Mouse (Mus musculus) CD4-positive naive resting alpha-beta T cell, adult 76 days (primary cell): ENCODE data around the gene Olfr114. TPM values are rescaled to one million over a fixed set of nuclear protein-coding genes. Genes with fewer than 3 reads are reported as not detected.

Experiments used
- total RNA-seq: library from RNA; stranded (reverse); gene quantifications from one replicate; pipeline ENCODE4 v1.2.4, GENCODE M21; 2023

Olfr114 gene
- total RNA-seq, result not detected

DNA sequence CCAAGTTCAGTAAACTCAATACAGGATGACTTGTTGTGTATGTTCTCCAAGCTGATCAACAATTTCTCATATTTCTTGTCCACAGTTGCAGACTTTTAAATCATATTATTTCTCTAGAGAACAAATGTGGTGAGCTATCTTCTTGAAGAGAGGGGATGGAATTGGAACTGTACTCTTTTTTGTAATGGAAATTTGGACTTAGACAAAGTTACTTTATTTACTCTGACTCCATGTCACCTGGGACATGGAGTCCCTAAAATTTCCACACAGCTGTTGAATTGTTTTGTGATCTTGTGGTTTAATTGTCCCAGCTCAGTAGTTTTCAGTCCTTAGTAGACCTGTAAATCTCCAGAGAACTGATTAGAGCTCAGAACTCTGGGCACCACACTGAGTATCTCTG lies at the start of gene Olfr114:
Gene Olfr114, minus strand, starts transcription at position 101 of the 400 bp plus-strand sequence.

DNA sequence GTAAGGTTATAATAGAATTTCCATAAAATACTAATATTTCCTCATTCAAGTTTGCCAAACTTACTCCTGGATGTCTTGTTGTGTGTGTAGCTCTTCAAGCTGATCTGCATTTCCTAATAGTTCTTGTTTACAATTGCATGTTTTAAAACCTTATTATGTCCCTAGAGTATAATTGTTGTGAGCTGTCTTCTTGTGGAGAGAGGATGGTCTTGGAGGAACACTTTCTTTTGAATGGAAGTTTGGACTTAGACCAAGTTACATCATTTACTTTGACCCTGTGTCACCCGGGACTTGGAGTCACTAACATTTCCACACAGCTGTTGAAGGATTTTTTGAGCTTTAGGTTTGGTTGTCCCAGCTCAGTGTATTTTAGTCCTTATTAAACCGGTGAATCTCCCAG lies 34.5 kb upstream of the Olfr114 start, which contains the start of the genes Olfr115 and Olfr116:
Gene Olfr115, minus strand, starts transcription at position 101 of the 400 bp plus-strand sequence.
Gene Olfr116, minus strand, starts transcription at position 191 of the 400 bp plus-strand sequence.

DNA sequence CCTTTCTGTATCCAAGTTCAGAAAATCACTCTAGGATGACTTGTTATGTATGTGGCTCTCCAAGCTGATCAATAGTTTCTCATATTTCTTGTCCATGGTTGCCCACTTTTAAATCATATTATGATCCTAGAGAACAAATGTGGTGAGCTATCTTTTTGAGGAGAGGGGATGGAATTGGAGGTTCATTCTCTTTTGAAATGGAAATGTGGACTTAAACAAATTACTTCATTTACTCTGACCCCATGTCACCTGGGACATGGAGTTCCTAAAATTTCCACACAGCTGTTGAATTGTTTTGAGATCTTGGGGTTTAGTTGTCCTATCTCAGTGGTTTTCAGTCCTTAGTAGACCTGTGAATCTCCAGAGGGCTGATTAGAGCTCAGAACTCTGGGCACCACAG lies 15.0 kb downstream of the Olfr114 start, which contains the start of gene Olfr113:
Gene Olfr113, minus strand, starts transcription at position 101 of the 400 bp plus-strand sequence.

DNA sequence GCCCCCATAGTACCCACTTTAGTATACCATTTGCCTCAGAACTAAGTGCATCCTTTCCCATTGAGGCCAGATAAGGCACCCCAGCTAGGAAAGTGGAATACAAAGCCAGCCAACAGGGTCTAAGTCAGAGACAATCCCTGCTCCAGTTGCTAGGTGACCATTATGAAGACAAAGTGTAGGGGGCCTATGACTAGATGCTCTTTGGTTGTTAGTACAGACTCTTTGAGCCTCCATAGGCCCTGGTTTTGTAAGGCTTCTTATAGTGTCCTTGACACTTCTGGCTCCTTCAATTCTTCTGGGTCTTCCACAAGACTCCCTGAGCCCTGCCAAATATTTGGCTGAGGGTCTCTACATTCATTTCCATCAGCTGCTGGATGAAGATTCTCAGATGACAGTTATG lies 23.2 kb downstream of the Olfr114 start, which contains the start of gene Olfr112:
Gene Olfr112, minus strand, starts transcription at position 101 of the 400 bp plus-strand sequence.

Other genes with a start within 250 kb of the Olfr114 start
- gene Olfr104-ps, start 233.2 kb downstream of the Olfr114 start, total RNA-seq, result not detected
- not detected for gene Olfr105-ps, start 213.7 kb downstream of the Olfr114 start, total RNA-seq
- gene Olfr106-ps, start 202.3 kb downstream of the Olfr114 start, total RNA-seq, result not detected
- not detected for gene Olfr107, start 193.5 kb downstream of the Olfr114 start, total RNA-seq
- gene Olfr108, start 147.3 kb downstream of the Olfr114 start, total RNA-seq, result not detected
- not detected for gene Olfr109, start 133.8 kb downstream of the Olfr114 start, total RNA-seq
- 0.44 TPM for gene H2-M2, start 109.2 kb downstream of the Olfr114 start, total RNA-seq
- gene Olfr110, start 100.3 kb downstream of the Olfr114 start, total RNA-seq, result not detected
- gene Olfr111, start 84.7 kb downstream of the Olfr114 start, total RNA-seq, result not detected
- gene Olfr112, start 23.3 kb downstream of the Olfr114 start, total RNA-seq, result not detected
- gene Olfr113, start 15.1 kb downstream of the Olfr114 start, total RNA-seq, result not detected
- not detected for gene Olfr115, start 34.4 kb upstream of the Olfr114 start, total RNA-seq
- not detected for gene Olfr116, start 34.5 kb upstream of the Olfr114 start, total RNA-seq
- gene Olfr117, start 71.0 kb upstream of the Olfr114 start, total RNA-seq, result not detected
- gene Olfr118, start 74.2 kb upstream of the Olfr114 start, total RNA-seq, result not detected
- gene Olfr119, start 103.8 kb upstream of the Olfr114 start, total RNA-seq, result not detected
- gene Olfr120, start 129.1 kb upstream of the Olfr114 start, total RNA-seq, result not detected
- not detected for gene Olfr121, start 156.1 kb upstream of the Olfr114 start, total RNA-seq
- gene Olfr122, start 175.9 kb upstream of the Olfr114 start, total RNA-seq, result not detected
- gene Olfr123, start 200.8 kb upstream of the Olfr114 start, total RNA-seq, result not detected
- gene Olfr124, start 207.1 kb upstream of the Olfr114 start, total RNA-seq, result not detected
- gene Olfr125, start 240.2 kb upstream of the Olfr114 start, total RNA-seq, result not detected